Mouse (Mus musculus): ENCODE results near the gene Grifin. TPM values are rescaled to one million over a fixed set of nuclear protein-coding genes. Genes with fewer than 3 reads are reported as not detected.

The Grifin gene
- polyA plus RNA-seq (2012; rRNA removed) (0.18 and 0.19 TPM in 2 replicates), polyA plus RNA-seq (2014; fragmentation: Nextera tagmentation; extraction: Ambion mirVana) (not detected in 2 replicates)

- Histone ChIP-seq H3K4me1 (ENCODE audit: control insufficient read depth, insufficient read depth, low read length) (peaks cover 18% of the 10 kb centered on the region), H3K4me3 (replicated peaks; ENCODE audit: low read length) (no peak within 1 kb of the TSS), H3K9me3 (ENCODE audit: control insufficient read depth, low read length) (no peaks in the 10 kb centered on the region), H3K9ac (ENCODE audit: low read depth, low read length, severe bottlenecking) (no peak within 1 kb of the TSS), H3K4me2 (replicated peaks; ENCODE audit: low read depth, low read length, severe bottlenecking) (no peak within 1 kb of the TSS), H3K27ac (replicated peaks; ENCODE audit: low read depth, low read length) (no peak within 1 kb of the TSS), H3K36me3 (ENCODE audit: control insufficient read depth, insufficient read depth, low read length) (no peaks in the 10 kb centered on the region), H3K27me3 (ENCODE audit: control insufficient read depth, insufficient read depth, low read length) (no peaks in the 10 kb centered on the region)
- DNase-seq (ENCODE audit: low spot score), result no peak
- 82% methylated on average over 4 of the region's 4 CpGs for WGBS
- ATAC-seq (ENCODE audit: low FRiP score, low read depth), result no peak
- TF ChIP-seq POLR2A (IDR thresholded peaks at IDR 0.05; ENCODE audit: borderline replicate concordance, extremely low read depth, insufficient read depth, insufficient read length), result no peak
Measured at GRCm38 (mm10) chr5:140564896-140565295, at the start of gene Grifin. TSS of gene Grifin (minus strand) at chr5:140565071.

GRCm38 (mm10) chr5:140614141-140614540 is 49.3 kb upstream of the Grifin start:
- H3K36me3 ChIP-seq (ENCODE audit: control insufficient read depth, insufficient read depth, low read length), result peaks cover 15% of the 10 kb centered on the region
- ATAC-seq (ENCODE audit: low FRiP score, low read depth), result no peak
- no peak overlapping the region for H3K4me2 ChIP-seq (replicated peaks; ENCODE audit: low read depth, low read length, severe bottlenecking)
- no peaks in the 10 kb centered on the region for H3K9me3 ChIP-seq (ENCODE audit: control insufficient read depth, low read length)
- WGBS, result 91% methylated on average over 10 of the region's 10 CpGs
- DNase-seq (ENCODE audit: low spot score), result no peak
- no peak overlapping the region for H3K27ac ChIP-seq (replicated peaks; ENCODE audit: low read depth, low read length)
- no peak overlapping the region for H3K9ac ChIP-seq (ENCODE audit: low read depth, low read length, severe bottlenecking)
- no peak overlapping the region for H3K4me3 ChIP-seq (replicated peaks; ENCODE audit: low read length)
- peaks cover 28% of the 10 kb centered on the region for H3K4me1 ChIP-seq (ENCODE audit: control insufficient read depth, insufficient read depth, low read length)
- TF ChIP-seq POLR2A (IDR thresholded peaks at IDR 0.05; ENCODE audit: borderline replicate concordance, extremely low read depth, insufficient read depth, insufficient read length), result no peak
- H3K27me3 ChIP-seq (ENCODE audit: control insufficient read depth, insufficient read depth, low read length), result peaks cover 19% of the 10 kb centered on the region; the same call in 1 of the 2 replicates

GRCm38 (mm10) chr5:140612191-140612590 is 47.3 kb upstream of the Grifin start:
- no peaks in the 10 kb centered on the region for H3K9me3 ChIP-seq (ENCODE audit: control insufficient read depth, low read length)
- peaks cover 15% of the 10 kb centered on the region for H3K36me3 ChIP-seq (ENCODE audit: control insufficient read depth, insufficient read depth, low read length)
- peaks cover 38% of the 10 kb centered on the region for H3K4me1 ChIP-seq (ENCODE audit: control insufficient read depth, insufficient read depth, low read length)
- H3K4me3 ChIP-seq (replicated peaks; ENCODE audit: low read length), result no peak overlapping the region
- H3K4me2 ChIP-seq (replicated peaks; ENCODE audit: low read depth, low read length, severe bottlenecking), result peak overlapping the region; percentile 91
- DNase-seq (ENCODE audit: low spot score) (no peak), ATAC-seq (ENCODE audit: low FRiP score, low read depth) (no peak)
- 70% methylated on average over 16 of the region's 18 CpGs for WGBS
- peaks cover 36% of the 10 kb centered on the region for H3K27me3 ChIP-seq (ENCODE audit: control insufficient read depth, insufficient read depth, low read length)
- no peak overlapping the region for H3K27ac ChIP-seq (replicated peaks; ENCODE audit: low read depth, low read length)
- H3K9ac ChIP-seq (ENCODE audit: low read depth, low read length, severe bottlenecking), result 0 out of 2 replicates have a peak overlapping the region, but pooled peaks have one; percentile 21
- no peak for TF ChIP-seq POLR2A (IDR thresholded peaks at IDR 0.05; ENCODE audit: borderline replicate concordance, extremely low read depth, insufficient read depth, insufficient read length)

- 26% methylated on average over 13 of the region's 15 CpGs for WGBS
Measured at GRCm38 (mm10) chr5:140611611-140612185, 46.8 kb upstream of the Grifin start.

GRCm38 (mm10) chr5:140611021-140611583 is 46.2 kb upstream of the Grifin start:
- peak; percentile 72 for DNase-seq (ENCODE audit: low spot score)
- no peak for ATAC-seq (ENCODE audit: low FRiP score, low read depth)
- WGBS, result 10% methylated on average over 21 of the region's 21 CpGs
- H3K27ac ChIP-seq (replicated peaks; ENCODE audit: low read depth, low read length), result peak overlapping the region; percentile 76
- peaks cover 49% of the 10 kb centered on the region for H3K4me1 ChIP-seq (ENCODE audit: control insufficient read depth, insufficient read depth, low read length)
- peak overlapping the region; percentile 91 for H3K4me2 ChIP-seq (replicated peaks; ENCODE audit: low read depth, low read length, severe bottlenecking)
- no peak for TF ChIP-seq POLR2A (IDR thresholded peaks at IDR 0.05; ENCODE audit: borderline replicate concordance, extremely low read depth, insufficient read depth, insufficient read length)
- H3K9me3 ChIP-seq (ENCODE audit: control insufficient read depth, low read length), result no peaks in the 10 kb centered on the region
- peaks cover 15% of the 10 kb centered on the region for H3K36me3 ChIP-seq (ENCODE audit: control insufficient read depth, insufficient read depth, low read length)
- peaks cover 47% of the 10 kb centered on the region for H3K27me3 ChIP-seq (ENCODE audit: control insufficient read depth, insufficient read depth, low read length)
- H3K9ac ChIP-seq (ENCODE audit: low read depth, low read length, severe bottlenecking), result peak overlapping the region; percentile 50
- peak overlapping the region; percentile 40 for H3K4me3 ChIP-seq (replicated peaks; ENCODE audit: low read length)

More at GRCm38 (mm10) chr5:140611611-140612185, 46.8 kb upstream of the Grifin start:
- ATAC-seq (ENCODE audit: low FRiP score, low read depth) (no peak), DNase-seq (ENCODE audit: low spot score) (no peak)
- no peak overlapping the region; the same call in 1 of the 2 replicates for H3K27ac ChIP-seq (replicated peaks; ENCODE audit: low read depth, low read length)
- H3K4me3 ChIP-seq (replicated peaks; ENCODE audit: low read length), result peak overlapping the region; percentile 40
- peaks cover 41% of the 10 kb centered on the region for H3K27me3 ChIP-seq (ENCODE audit: control insufficient read depth, insufficient read depth, low read length)
- H3K36me3 ChIP-seq (ENCODE audit: control insufficient read depth, insufficient read depth, low read length), result peaks cover 15% of the 10 kb centered on the region
- H3K9ac ChIP-seq (ENCODE audit: low read depth, low read length, severe bottlenecking), result peak overlapping the region; percentile 16; the same call in 1 of the 2 replicates
- TF ChIP-seq POLR2A (IDR thresholded peaks at IDR 0.05; ENCODE audit: borderline replicate concordance, extremely low read depth, insufficient read depth, insufficient read length), result no peak
- H3K4me1 ChIP-seq (ENCODE audit: control insufficient read depth, insufficient read depth, low read length), result peaks cover 43% of the 10 kb centered on the region
- H3K9me3 ChIP-seq (ENCODE audit: control insufficient read depth, low read length), result no peaks in the 10 kb centered on the region
- peak overlapping the region; percentile 91 for H3K4me2 ChIP-seq (replicated peaks; ENCODE audit: low read depth, low read length, severe bottlenecking)
